Mouse (Mus musculus): ENCODE data around the gene Phldb2.

The Phldb2 gene

GRCm38 (mm10) chr16:45789311-45789710, 164.1 kb downstream of the Phldb2 start:
- no peak for DNase-seq

GRCm38 (mm10) chr16:45787650-45788049, 165.7 kb downstream of the Phldb2 start:
- no peak for DNase-seq

- peak; percentile 64 for DNase-seq
These were observed 166.8 kb downstream of the Phldb2 start for GRCm38 (mm10) chr16:45786639-45787038.

- no peak for DNase-seq
These were observed 173.4 kb downstream of the Phldb2 start for GRCm38 (mm10) chr16:45780001-45780400.

GRCm38 (mm10) chr16:45774813-45775212, 178.6 kb downstream of the Phldb2 start:
- no peak for DNase-seq

GRCm38 (mm10) chr16:45770914-45771313, 182.5 kb downstream of the Phldb2 start:
- DNase-seq: peak; percentile 52

- DNase-seq: peak; percentile 96
These were observed 185.4 kb downstream of the Phldb2 start for GRCm38 (mm10) chr16:45767853-45768640.

GRCm38 (mm10) chr16:45767434-45767833, 186.0 kb downstream of the Phldb2 start:
- no peak for DNase-seq

- no peak for DNase-seq
These were observed 187.4 kb downstream of the Phldb2 start for GRCm38 (mm10) chr16:45765801-45766494.

GRCm38 (mm10) chr16:45765102-45765501, 188.3 kb downstream of the Phldb2 start:
- no peak for DNase-seq

GRCm38 (mm10) chr16:45762859-45763505, 190.4 kb downstream of the Phldb2 start:
- no peak for DNase-seq

- no peak for DNase-seq
These were observed 192.0 kb downstream of the Phldb2 start for GRCm38 (mm10) chr16:45761425-45761824.

GRCm38 (mm10) chr16:45758726-45759269, 194.6 kb downstream of the Phldb2 start:
- no peak for DNase-seq

GRCm38 (mm10) chr16:45757421-45758078, 195.8 kb downstream of the Phldb2 start:
- DNase-seq: no peak

- peak; percentile 86 for DNase-seq
These were observed 196.5 kb downstream of the Phldb2 start for GRCm38 (mm10) chr16:45756855-45757254.

GRCm38 (mm10) chr16:45743591-45744144, 209.7 kb downstream of the Phldb2 start:
- peak; percentile 61 for DNase-seq

- peak; percentile 99 for DNase-seq
These were observed 210.6 kb downstream of the Phldb2 start, which contains the start of gene Abhd10 for GRCm38 (mm10) chr16:45742615-45743476. Abhd10 (minus strand) TSS chr16:45742955.

- no peak for DNase-seq
These were observed 215.5 kb downstream of the Phldb2 start for GRCm38 (mm10) chr16:45737880-45738279.

GRCm38 (mm10) chr16:45736724-45737123, 216.7 kb downstream of the Phldb2 start:
- no peak for DNase-seq

GRCm38 (mm10) chr16:45729163-45729562, 224.2 kb downstream of the Phldb2 start:
- DNase-seq: no peak

- peak; percentile 72 for DNase-seq
These were observed 228.7 kb downstream of the Phldb2 start for GRCm38 (mm10) chr16:45724742-45725102.

Data from cerebellum, adult 9-10 months (tissue).